Mouse (Mus musculus) cerebellum, adult 9-10 months (tissue): Measurements from ENCODE around the gene Slc24a4.

Experiments used
- DNase-seq: peaks from one replicate; pipeline ENCODE4 v3.0.0; 2022

The Slc24a4 gene

GRCm38 (mm10) chr12:102286681-102287414 lies 158.3 kb downstream of the Slc24a4 start:
- DNase-seq: no peak

- DNase-seq: no peak
Measured at GRCm38 (mm10) chr12:102287904-102288602, 159.5 kb downstream of the Slc24a4 start.

- no peak for DNase-seq
Measured at GRCm38 (mm10) chr12:102288846-102289245, 160.3 kb downstream of the Slc24a4 start.

DNA sequence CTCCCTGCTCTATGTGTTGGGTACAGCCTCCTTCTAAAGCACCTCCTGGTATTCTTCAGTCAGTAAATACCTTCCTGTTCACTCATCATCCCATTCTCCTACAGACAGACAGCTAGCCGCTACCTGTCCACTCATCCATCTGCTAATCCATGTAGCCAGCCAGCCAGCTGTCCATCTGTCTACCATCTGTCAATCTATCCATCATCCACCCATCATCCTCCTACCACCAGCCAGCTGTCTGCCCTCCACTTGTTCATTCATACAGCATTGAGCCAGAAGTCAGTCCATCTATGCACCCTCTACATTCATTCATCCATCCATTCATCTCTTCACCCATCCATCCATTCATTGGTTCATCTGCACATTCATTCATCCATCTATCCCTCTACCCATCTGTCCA lies 161.0 kb downstream of the Slc24a4 start:
- no peak for DNase-seq

DNA sequence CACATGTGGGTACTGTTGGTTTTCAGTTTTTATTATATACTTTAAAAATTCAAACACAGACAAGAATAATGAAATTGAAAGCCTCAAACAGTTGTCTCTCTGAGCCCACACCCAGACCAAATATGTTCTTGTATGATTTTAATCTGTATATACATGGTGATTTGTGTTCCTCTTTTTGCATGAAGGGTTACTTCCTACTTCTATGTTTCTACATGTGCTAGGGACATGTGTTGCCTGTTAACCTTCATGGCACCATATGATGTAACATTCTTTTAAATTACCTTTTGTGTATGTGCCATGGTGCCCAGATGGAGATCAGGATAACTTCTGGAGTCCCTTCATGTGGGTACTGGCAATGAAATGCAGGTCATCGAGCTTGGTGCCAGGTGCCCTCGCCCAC lies 162.1 kb downstream of the Slc24a4 start:
- DNase-seq: no peak

DNA sequence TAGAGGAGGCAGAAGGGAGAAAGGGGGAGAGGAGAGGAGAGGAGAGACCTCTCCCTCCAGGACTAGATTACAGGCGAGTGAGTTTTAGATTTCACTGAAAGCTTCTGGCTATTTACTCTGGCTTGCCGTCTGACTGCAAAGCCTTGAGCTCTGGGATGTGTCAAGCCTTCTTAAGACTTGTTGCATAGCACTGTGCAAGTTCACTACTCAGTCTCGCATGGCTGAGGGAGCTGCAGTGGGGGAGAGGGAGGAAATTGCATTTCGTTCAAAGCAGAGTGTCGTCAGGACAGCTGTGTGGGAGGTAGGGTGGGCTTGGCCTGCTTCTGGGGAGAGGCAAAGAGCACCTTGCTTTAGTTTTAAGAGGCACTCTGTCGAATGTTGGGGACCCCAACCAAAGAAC lies 163.2 kb downstream of the Slc24a4 start:
- DNase-seq: no peak

GRCm38 (mm10) chr12:102292501-102293215 lies 164.1 kb downstream of the Slc24a4 start:
- no peak for DNase-seq

DNA sequence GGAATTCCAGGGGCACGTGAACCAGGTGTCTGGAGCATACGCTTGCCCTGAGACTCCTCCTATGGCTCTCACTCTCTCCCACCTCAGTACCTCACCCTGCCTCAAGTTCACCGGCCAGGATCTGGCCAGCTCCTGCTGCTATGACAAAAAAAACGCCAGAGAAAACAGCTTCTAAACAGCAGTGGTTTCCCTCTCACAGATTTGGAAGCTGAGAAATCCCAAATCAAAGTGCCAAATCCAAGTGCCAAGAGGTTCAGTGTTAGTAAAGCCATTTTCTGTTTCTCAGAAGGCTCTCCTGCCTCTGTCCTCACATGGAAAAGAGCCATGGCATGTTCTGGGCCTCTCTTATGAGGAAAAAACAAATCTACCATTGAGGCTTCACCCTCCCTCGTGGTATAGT lies 166.1 kb downstream of the Slc24a4 start:
- DNase-seq: no peak

DNA sequence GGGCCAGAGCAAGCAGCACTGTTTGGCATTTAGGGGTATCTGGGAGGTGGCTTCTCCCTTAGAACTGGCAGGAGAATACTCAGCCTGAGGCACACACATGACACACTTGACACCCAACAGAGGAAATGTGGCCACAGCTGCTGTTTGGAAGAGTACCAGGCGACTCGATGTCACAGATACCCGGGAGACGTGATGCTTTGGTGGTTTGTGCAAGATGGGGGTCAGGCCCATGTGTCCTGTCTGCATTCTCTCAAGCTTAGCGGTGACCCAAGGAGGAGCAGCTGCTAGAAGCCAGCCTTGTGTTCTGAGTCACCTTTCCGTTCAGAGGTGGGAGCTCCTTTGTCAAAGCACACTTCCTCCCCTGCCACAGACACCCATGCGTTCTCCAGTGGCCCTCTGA lies 166.7 kb downstream of the Slc24a4 start:
- no peak for DNase-seq

- no peak for DNase-seq
Measured at GRCm38 (mm10) chr12:102295662-102296061, 167.1 kb downstream of the Slc24a4 start.

- DNase-seq: no peak
Measured at GRCm38 (mm10) chr12:102296361-102296760, 167.8 kb downstream of the Slc24a4 start.

DNA sequence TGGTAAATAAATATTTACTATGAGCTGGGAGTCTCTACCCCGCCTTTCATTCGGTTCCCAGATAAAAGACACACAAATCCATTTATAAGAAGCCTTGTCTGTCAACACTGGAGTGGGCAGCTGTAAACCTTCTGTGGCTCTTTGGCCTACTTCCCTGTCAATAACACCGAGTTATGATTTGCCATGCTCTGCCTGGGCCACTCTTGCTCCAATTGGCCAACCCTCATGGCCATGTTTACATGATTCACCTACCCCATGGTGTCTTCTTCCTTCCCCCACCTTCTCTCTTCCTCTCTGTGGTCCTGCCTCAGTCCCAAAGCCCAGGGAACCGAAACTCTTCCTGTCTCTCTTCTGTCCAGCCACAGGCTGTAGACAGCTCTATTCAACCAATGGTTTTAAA lies 168.4 kb downstream of the Slc24a4 start:
- no peak for DNase-seq

DNA sequence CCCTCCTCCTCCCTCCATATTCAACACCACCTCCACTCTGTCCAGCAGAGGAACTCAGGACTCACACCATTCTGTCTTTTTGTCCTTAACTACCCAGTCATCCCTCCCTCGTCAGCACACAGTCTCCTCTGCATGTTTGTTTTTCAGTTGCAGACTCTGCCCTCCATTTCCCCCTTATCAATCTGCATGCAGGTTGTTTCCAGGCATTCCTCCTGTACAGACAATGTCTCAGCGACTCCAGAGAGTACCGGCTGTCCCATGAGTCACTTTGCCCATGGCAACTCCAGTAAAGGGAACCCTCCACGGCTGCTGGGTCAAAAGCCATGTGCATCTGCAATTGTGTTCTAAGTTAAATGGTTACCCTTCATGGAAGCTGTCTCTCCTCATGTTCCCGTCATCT lies 170.7 kb downstream of the Slc24a4 start:
- DNase-seq: no peak

- DNase-seq: no peak
Measured at GRCm38 (mm10) chr12:102301585-102301984, 173.1 kb downstream of the Slc24a4 start.

DNA sequence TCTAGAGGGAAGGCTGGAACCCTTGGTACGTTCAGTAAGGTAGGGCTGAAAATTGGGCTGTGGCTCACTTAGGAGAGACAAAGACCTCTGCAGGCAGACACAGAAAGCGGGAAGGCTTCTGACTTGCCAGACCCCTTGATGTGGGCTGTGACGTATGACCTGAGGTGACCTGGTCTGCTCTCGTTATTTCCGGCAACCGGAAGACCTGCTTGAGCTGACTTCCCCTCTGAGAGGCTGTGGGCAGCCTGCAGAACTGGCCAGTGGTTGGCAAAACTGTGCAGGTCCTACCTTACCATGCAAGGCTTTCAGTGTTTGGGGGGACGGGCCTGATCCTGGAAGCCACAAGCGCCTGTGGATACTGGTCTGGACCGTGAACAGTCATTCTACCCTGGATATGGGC lies 173.8 kb downstream of the Slc24a4 start:
- no peak for DNase-seq

GRCm38 (mm10) chr12:102302831-102303351 lies 174.4 kb downstream of the Slc24a4 start:
- no peak for DNase-seq

DNA sequence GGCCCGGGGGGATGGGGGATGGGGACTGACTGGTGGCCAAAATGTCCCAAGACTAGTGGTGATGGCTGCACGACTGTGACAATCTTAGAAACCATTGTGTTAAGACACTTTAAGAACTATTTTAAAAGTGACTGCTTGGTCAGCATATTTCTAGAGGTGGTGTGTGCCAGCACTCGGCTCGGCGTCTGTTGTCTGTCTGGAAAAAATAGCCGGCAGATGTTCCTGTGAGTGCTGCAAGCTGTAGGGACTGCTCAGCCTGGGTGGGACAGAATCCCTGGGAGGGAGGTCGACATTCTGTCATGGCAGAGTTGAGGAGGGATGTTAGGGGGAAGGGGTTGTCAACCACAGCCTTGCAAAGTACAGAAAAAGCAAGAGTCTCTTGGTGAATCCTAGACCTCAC lies 175.3 kb downstream of the Slc24a4 start:
- DNase-seq: no peak

- DNase-seq: peak; percentile 68
Measured at GRCm38 (mm10) chr12:102305069-102305836, 176.7 kb downstream of the Slc24a4 start.

DNA sequence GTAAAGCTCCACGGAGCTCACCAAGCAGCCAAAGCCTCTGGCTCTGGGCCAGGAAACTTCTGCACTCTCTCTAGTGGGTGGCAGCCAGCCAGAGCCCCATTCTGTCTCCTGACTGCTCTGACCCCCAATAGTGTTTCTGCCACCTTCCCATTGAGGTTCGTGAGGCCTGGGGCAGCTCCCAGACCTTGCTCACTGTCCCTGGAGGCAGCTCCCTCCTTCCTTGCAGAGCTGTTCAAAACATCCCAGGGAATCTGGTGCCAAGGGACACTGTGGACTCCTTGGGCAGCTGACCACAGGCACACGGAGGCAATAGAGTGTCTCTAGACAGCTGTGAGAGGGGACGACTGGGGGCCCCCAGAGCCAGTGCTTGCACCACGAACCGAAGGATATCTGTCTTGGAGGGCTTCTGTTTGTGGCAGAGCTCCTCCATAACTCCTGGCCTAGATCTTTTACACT lies 179.5 kb downstream of the Slc24a4 start:
- no peak for DNase-seq

DNA sequence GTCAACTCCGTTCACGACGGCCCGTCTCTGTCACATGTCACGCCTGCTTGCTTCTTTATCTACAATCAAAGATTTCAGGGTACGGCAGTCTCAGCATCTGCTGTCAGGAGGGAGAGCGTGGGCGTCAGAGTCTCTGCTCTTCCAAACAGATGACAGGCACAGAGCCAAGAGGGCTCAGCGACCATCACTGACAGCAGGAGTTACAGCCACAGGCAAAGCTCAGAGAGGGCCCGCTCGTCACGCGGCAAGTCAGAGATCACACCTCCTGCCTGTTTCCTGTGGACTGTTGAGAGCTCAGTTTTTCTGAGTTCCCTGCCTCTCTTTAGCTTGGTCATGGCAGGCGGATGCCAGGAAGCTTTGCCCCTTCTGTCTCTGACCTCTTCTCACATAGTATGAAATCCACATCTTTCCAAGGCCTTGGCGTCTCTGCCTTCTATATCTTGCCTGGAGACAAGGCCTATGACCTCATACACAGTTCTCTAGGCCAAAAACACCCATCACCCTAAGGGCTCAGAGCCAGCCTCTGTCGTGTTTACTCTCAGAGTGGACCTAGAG lies 180.0 kb downstream of the Slc24a4 start:
- no peak for DNase-seq

- DNase-seq: no peak
Measured at GRCm38 (mm10) chr12:102309099-102309799, 180.7 kb downstream of the Slc24a4 start.

DNA sequence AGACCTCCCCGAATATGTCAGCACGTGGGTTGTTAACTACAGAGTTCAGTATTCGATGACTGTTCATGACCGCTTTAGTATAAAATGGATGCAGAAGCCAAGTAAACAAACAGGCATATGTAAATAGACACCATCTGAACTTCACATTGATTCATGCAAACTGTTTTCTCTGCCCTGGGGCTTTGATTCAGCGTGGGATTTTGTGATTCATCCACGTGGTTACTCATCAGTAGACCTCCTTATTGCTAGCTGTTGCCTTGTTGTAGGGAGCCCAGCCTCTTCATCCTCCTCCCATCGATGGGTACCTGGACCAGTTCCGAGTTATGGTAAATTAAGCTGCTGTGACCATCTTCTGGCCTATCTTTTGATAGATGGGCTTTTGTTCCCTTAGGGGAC lies 181.3 kb downstream of the Slc24a4 start:
- DNase-seq: no peak
